Mouse (Mus musculus) liver, adult 2 months (tissue): ENCODE results near the gene Pbx3.

Experiments used
- CTCF ChIP-seq: fragments of 200-500 bp; IDR thresholded peaks from 2 replicates; pipeline ENCODE4 v1.5.1; 2011; ENCODE audit warnings: low read depth, low read length, control low read depth
- POLR2A ChIP-seq: fragments of 200-500 bp; IDR thresholded peaks from 2 replicates; pipeline ENCODE4 v1.6.1; 2011; ENCODE audit warnings: low read length, control low read depth; ENCODE audit not compliant: insufficient read depth; ENCODE audit errors: extremely low read depth

- TF ChIP-seq CTCF = no peak
- TF ChIP-seq POLR2A = no peak
These were observed 168.6 kb downstream of the Pbx3 start for GRCm38 (mm10) chr2:34204325-34204724.
